Mouse (Mus musculus) heart, postnatal 0 days (tissue): ENCODE results near the gene Sept9. TPM values are rescaled to one million over a fixed set of nuclear protein-coding genes. Genes with fewer than 3 reads are reported as not detected.

Experiments
- ATAC-seq: fragments of 200-750 bp; cut with Nextera tagmentation; 2 replicates; pipeline ENCODE4 v1.8.0; 2017; ENCODE audit warnings: low read depth, moderate number of reproducible peaks, moderate library complexity; ENCODE audit not compliant: insufficient read depth
- DNase-seq: peaks from one replicate; pipeline ENCODE4 v3.0.0-alpha.2; 2016; ENCODE audit warnings: low spot score
- H3K27ac ChIP-seq: fragments of 300-500 bp; sonication (generic); 2 replicates; pipeline ENCODE4 v1.5.1; 2014; ENCODE audit warnings: low read depth, mild to moderate bottlenecking
- H3K27me3 ChIP-seq: fragments of 300-500 bp; sonication (generic); 2 replicates; pipeline ENCODE4 v1.6.1; 2014; ENCODE audit warnings: low read length, mixed read lengths; ENCODE audit not compliant: control insufficient read depth, insufficient read depth
- H3K36me3 ChIP-seq: fragments of 300-500 bp; sonication (generic); replicated peaks from 2 replicates; pipeline ENCODE4 v1.6.1; 2014; ENCODE audit warnings: low read length, mixed read lengths; ENCODE audit not compliant: control insufficient read depth, insufficient read depth
- H3K4me1 ChIP-seq: fragments of 300-500 bp; sonication (generic); 2 replicates; pipeline ENCODE4 v1.6.1; 2014; ENCODE audit warnings: antibody characterized with exemption; ENCODE audit not compliant: control insufficient read depth, insufficient read depth
- H3K4me2 ChIP-seq: fragments of 300-500 bp; sonication (generic); 2 replicates; pipeline ENCODE4 v1.6.1; 2014; ENCODE audit warnings: low read depth, mild to moderate bottlenecking, low read length, moderate library complexity
- H3K4me3 ChIP-seq: fragments of 300-500 bp; sonication (generic); 2 replicates; pipeline ENCODE4 v1.5.1; 2014; ENCODE audit warnings: low read depth, low read length
- H3K9ac ChIP-seq: fragments of 300-500 bp; sonication (generic); replicated peaks from 2 replicates; pipeline ENCODE4 v1.6.1; 2014; ENCODE audit warnings: low read depth, low read length, mixed read lengths
- H3K9me3 ChIP-seq: fragments of 300-500 bp; sonication (generic); replicated peaks from 2 replicates; pipeline ENCODE4 v1.6.1; 2016; ENCODE audit warnings: low read length; ENCODE audit not compliant: control insufficient read depth
- CTCF ChIP-seq: IDR thresholded peaks from 2 replicates; pipeline ENCODE4 v1.5.1; 2016; ENCODE audit warnings: antibody characterized with exemption, control low read depth, low read depth
- EP300 ChIP-seq: IDR thresholded peaks from 2 replicates; pipeline ENCODE4 v1.6.1; 2016; ENCODE audit warnings: antibody characterized with exemption, low read depth
- WGBS: fragments of 180-500 bp; shearing (Covaris S2); extraction: QIAGEN DNeasy Blood & Tissue Kit; methylation state at CpG from one replicate; pipeline ENCODE4 v1.1.7; 2014; 5-methylcytosine and 5-hydroxymethylcytosine counted together
- polyA plus RNA-seq: library from polyadenylated mRNA; unstranded; fragments of >200 nt; fragmentation: Nextera tagmentation; extraction: Ambion mirVana; gene quantifications from 2 replicates; pipeline ENCODE4 v1.2.1, GENCODE M21; 2015
- total RNA-seq: library from RNA; depleted of rRNA; stranded (reverse); fragments of >200 nt; gene quantifications from 2 replicates; pipeline ENCODE4 v1.2.3, GENCODE M21; 2014; ENCODE audit warnings: low replicate concordance

The Sept9 gene
- total and polyA plus RNA-seq, 2 experiments from 2014 or later, result 31.6 to 64.2 TPM

GRCm38 (mm10) chr11:117198122-117198521, 1.3 kb upstream of the Sept9 start:
- ATAC-seq, result no peak
- Histone ChIP-seq H3K9ac (no peak overlapping the region), H3K36me3 (no peaks in the 10 kb centered on the region), H3K9me3 (no peaks in the 10 kb centered on the region), H3K27me3 (peaks cover 50% of the 10 kb centered on the region), H3K4me1 (peaks cover 8% of the 10 kb centered on the region), H3K27ac (no peak overlapping the region), H3K4me2 (no peak overlapping the region), H3K4me3 (no peak overlapping the region)
- 88% methylated on average over 5 of the region's 5 CpGs for WGBS
- DNase-seq, result no peak
- TF ChIP-seq EP300 (no peak), CTCF (no peak)

DNA sequence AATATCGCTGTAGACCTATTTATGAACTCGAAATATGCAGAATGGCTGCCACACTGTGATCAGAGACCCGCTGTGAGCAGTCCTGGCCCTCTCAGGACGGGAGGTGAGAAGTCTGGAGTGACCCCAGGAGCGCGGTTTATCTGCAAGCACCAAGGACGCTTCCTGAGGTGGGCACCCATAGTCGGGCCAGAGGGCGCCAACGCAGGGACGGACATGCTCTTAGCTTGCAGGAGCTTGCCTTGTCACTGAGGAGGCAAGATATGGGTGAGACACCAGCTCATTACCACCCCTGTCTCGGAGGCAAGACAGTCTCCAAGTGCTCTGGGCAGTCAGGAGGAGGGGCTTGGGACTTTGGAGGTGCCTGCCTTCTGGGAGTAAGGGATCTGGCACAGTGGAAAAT, 2.4 kb downstream of the Sept9 start:
- H3K4me3 ChIP-seq, result no peak overlapping the region
- 81% methylated on average over 12 of the region's 12 CpGs for WGBS
- no peaks in the 10 kb centered on the region for H3K36me3 ChIP-seq
- H3K9me3 ChIP-seq, result no peaks in the 10 kb centered on the region
- H3K4me1 ChIP-seq, result peaks cover 8% of the 10 kb centered on the region
- DNase-seq (no peak), ATAC-seq (no peak)
- H3K9ac ChIP-seq, result no peak overlapping the region
- no peak overlapping the region for H3K27ac ChIP-seq
- no peak for TF ChIP-seq EP300
- no peak for TF ChIP-seq CTCF
- no peak overlapping the region for H3K4me2 ChIP-seq
- peaks cover 53% of the 10 kb centered on the region for H3K27me3 ChIP-seq

- Histone ChIP-seq H3K9me3 (no peaks in the 10 kb centered on the region), H3K27me3 (peaks cover 38% of the 10 kb centered on the region), H3K27ac (no peak overlapping the region), H3K4me3 (no peak overlapping the region), H3K9ac (no peak overlapping the region), H3K4me2 (no peak overlapping the region), H3K4me1 (peaks cover 5% of the 10 kb centered on the region), H3K36me3 (no peaks in the 10 kb centered on the region)
- 57% methylated on average over 8 of the region's 8 CpGs for whole genome bisulfite sequencing
- TF ChIP-seq EP300 (no peak), CTCF (no peak)
- no peak for DNase-seq
- ATAC-seq, result no peak
Observed at GRCm38 (mm10) chr11:117204606-117205005, 5.1 kb downstream of the Sept9 start.

DNA sequence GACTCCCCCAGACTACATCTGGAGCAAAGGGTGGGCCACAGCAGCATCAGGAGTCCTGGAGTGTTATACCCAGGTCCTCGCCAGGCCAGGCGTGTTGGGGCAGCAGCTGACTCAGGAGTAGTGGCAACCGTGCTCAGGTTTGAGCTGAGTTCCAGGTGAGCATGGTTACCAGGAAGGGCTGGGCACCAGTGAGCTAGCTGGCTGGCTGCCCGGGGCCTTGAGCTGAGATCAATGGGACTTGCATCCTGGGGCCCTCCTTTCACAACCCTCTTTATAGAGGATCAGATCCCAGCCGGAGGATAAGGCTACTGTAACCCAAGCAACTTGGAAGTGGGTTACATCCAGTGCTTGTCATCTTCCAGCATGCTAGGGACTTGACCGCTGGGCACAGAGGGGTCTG, 5.6 kb downstream of the Sept9 start:
- TF ChIP-seq EP300, result no peak
- no peak for TF ChIP-seq CTCF
- Histone ChIP-seq H3K4me1 (peaks cover under 1% of the 10 kb centered on the region; the same call in 1 of the 2 replicates), H3K9ac (no peak overlapping the region), H3K36me3 (no peaks in the 10 kb centered on the region), H3K27ac (no peak overlapping the region), H3K4me2 (no peak overlapping the region), H3K4me3 (no peak overlapping the region), H3K27me3 (peaks cover 36% of the 10 kb centered on the region), H3K9me3 (no peaks in the 10 kb centered on the region)
- 69% methylated on average over 6 of the region's 6 CpGs for WGBS
- ATAC-seq (no peak), DNase-seq (no peak)

- H3K4me2 ChIP-seq, result no peak overlapping the region
- ATAC-seq (no peak), DNase-seq (no peak)
- H3K9me3 ChIP-seq, result no peaks in the 10 kb centered on the region
- peaks cover 33% of the 10 kb centered on the region for H3K27me3 ChIP-seq
- H3K27ac ChIP-seq, result no peak overlapping the region
- no peak overlapping the region for H3K9ac ChIP-seq
- TF ChIP-seq CTCF (no peak), EP300 (no peak)
- 82% methylated on average over 9 of the region's 9 CpGs for WGBS
- H3K4me1 ChIP-seq, result no peaks in the 10 kb centered on the region
- H3K36me3 ChIP-seq, result no peaks in the 10 kb centered on the region
- no peak overlapping the region for H3K4me3 ChIP-seq
Observed at GRCm38 (mm10) chr11:117205447-117205846, 6.0 kb downstream of the Sept9 start.

- Histone ChIP-seq H3K27me3 (peaks cover 13% of the 10 kb centered on the region), H3K4me3 (no peak overlapping the region), H3K9ac (no peak overlapping the region), H3K9me3 (no peaks in the 10 kb centered on the region), H3K27ac (no peak overlapping the region), H3K36me3 (no peaks in the 10 kb centered on the region), H3K4me2 (no peak overlapping the region), H3K4me1 (no peaks in the 10 kb centered on the region)
- DNase-seq (no peak), ATAC-seq (no peak)
- WGBS, result 77% methylated on average over 5 of the region's 5 CpGs
- TF ChIP-seq CTCF (no peak), EP300 (no peak)
Observed at GRCm38 (mm10) chr11:117207436-117207835, 8.0 kb downstream of the Sept9 start.
